Mouse (Mus musculus): ENCODE results near the gene Ugt8a.

Ugt8a gene

GRCm38 (mm10) chr3:125938092-125938755 is at the start of gene Ugt8a:
TSS of gene Ugt8a (minus strand) at chr3:125938619.
- peak; percentile 47 for DNase-seq

- DNase-seq, result no peak
Measured at GRCm38 (mm10) chr3:125986639-125987038, 48.2 kb upstream of the Ugt8a start.

GRCm38 (mm10) chr3:125983707-125984420 is 45.4 kb upstream of the Ugt8a start:
- DNase-seq, result no peak

- DNase-seq, result no peak
Measured at GRCm38 (mm10) chr3:125979475-125979874, 41.1 kb upstream of the Ugt8a start.

- DNase-seq, result no peak
Measured at GRCm38 (mm10) chr3:125975899-125976298, 37.5 kb upstream of the Ugt8a start.

- no peak for DNase-seq
Measured at GRCm38 (mm10) chr3:125969458-125969857, 31.0 kb upstream of the Ugt8a start.

GRCm38 (mm10) chr3:125956196-125956885 is 17.9 kb upstream of the Ugt8a start:
- no peak for DNase-seq

GRCm38 (mm10) chr3:125954881-125955280 is 16.5 kb upstream of the Ugt8a start:
- no peak for DNase-seq

GRCm38 (mm10) chr3:125940811-125941210 is 2.4 kb upstream of the Ugt8a start:
- DNase-seq, result no peak

- DNase-seq, result peak; percentile 70
Measured at GRCm38 (mm10) chr3:125938756-125939109, 314 bp upstream of the Ugt8a start.

GRCm38 (mm10) chr3:125937536-125938091 is 805 bp downstream of the Ugt8a start:
- DNase-seq, result peak; percentile 14

- no peak for DNase-seq
Measured at GRCm38 (mm10) chr3:125935796-125936195, 2.6 kb downstream of the Ugt8a start.

- DNase-seq, result no peak
Measured at GRCm38 (mm10) chr3:125932594-125933237, 5.7 kb downstream of the Ugt8a start.

- DNase-seq, result no peak
Measured at GRCm38 (mm10) chr3:125931059-125931458, 7.4 kb downstream of the Ugt8a start.

GRCm38 (mm10) chr3:125920876-125921275 is 17.5 kb downstream of the Ugt8a start:
- no peak for DNase-seq

GRCm38 (mm10) chr3:125898976-125899375 is 39.4 kb downstream of the Ugt8a start:
- DNase-seq, result no peak

GRCm38 (mm10) chr3:125887109-125887508 is 51.3 kb downstream of the Ugt8a start:
- no peak for DNase-seq

GRCm38 (mm10) chr3:125884879-125885278 is 53.5 kb downstream of the Ugt8a start:
- DNase-seq, result no peak

GRCm38 (mm10) chr3:125884423-125884822 is 54.0 kb downstream of the Ugt8a start:
- DNase-seq, result no peak

GRCm38 (mm10) chr3:125883009-125883408 is 55.4 kb downstream of the Ugt8a start:
- DNase-seq, result no peak

GRCm38 (mm10) chr3:125881835-125882234 is 56.6 kb downstream of the Ugt8a start:
- DNase-seq, result no peak

GRCm38 (mm10) chr3:125874371-125874770 is 64.0 kb downstream of the Ugt8a start:
- DNase-seq, result no peak

- DNase-seq, result no peak
Measured at GRCm38 (mm10) chr3:125869873-125870272, 68.5 kb downstream of the Ugt8a start.
